Mouse (Mus musculus) right cerebral cortex, adult 2 months (tissue): ENCODE measurements around the gene Anapc2.

Experiments
- DNase-seq, 2 experiments: peaks; one replicate each; pipeline ENCODE4 v3.0.0; 2021 to 2022; ENCODE audit warnings: low spot score in 2 of 2

The Anapc2 gene

DNA sequence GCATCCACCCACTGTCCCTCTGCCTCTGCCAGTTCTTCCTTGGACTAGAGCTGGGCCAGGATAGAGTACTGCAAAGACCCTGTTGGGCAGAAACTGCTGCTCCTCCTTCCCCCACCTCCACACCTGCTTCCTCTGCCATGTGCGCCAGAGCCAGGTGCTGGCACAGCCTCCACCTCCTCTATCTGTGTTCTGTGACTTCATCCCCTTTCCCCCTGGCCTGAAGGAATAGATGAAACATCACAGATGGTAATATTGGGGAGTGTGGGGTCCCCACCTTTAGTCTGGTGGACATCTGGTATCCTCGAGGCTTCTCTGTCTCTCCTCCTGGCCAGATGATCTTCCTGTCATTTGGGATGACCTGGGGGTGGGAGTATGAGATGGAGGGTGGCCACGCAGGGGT lies 31.2 kb downstream of the Anapc2 start:
- no peak for DNase-seq

DNA sequence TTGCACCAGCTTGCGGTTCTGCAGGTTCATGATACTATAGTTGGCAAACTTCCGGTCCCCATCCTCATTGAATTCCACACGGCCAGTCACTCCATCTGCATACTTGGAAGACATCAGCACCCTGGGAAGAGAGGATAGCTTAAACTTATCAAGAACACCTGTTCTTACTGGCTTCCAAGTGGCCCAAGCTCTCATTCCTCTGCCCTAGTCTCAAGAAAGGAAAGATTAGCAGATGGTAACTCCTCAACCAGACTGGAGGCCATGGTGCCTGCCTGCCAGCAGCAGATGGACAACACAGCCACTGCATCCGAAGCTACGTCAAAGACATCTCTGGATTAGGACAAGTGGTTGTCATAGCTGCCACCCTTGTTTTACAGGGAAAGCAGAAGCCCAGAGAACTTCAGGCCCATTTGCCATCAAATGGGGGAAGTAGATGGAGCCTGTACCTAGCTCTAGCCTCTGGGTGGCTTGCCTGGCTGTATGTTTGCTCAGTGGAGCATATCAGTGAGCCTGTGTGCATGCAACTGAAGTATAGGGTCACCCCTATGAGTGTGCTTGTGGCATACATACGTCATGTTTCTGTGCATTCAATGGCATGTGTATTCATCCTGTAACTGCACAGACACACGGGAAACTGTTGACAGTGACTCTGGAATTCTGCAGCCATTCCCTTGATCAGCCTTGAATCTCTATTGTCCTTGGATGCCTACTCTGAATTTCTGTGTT lies 31.8 kb downstream of the Anapc2 start:
- DNase-seq, result no peak

- DNase-seq, result peak in 1 of 2 experiments; percentile 62
Measured at GRCm38 (mm10) chr2:25304657-25305541, 32.6 kb downstream of the Anapc2 start.

GRCm38 (mm10) chr2:25305587-25306359 lies 33.5 kb downstream of the Anapc2 start:
- DNase-seq, result no peak

GRCm38 (mm10) chr2:25310180-25310579 lies 37.9 kb downstream of the Anapc2 start:
- DNase-seq, result no peak

- no peak for DNase-seq
Measured at GRCm38 (mm10) chr2:25310969-25311368, 38.7 kb downstream of the Anapc2 start.

DNA sequence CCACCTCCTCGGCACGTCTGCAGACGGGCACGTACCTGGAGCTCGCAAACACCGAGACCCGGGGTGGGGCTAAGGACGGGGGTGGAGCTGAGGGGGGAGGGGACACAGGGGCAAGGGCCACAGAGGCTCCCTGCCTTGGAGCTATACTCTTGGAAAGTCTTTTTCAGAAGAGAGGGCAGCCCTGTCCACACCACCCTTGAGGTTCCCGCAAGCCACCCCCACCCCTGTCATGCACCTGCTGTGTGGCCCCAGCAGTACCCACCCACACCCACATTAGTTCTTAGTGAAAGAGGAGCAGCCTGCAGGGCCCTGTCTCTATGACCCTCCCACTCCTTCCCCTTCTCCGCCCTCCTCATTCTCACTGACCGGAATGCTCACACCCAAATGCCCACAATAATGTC lies 39.2 kb downstream of the Anapc2 start:
- no peak for DNase-seq

- DNase-seq, result peak; percentile 57 to 66
Measured at GRCm38 (mm10) chr2:25318119-25318966, 46.1 kb downstream of the Anapc2 start.

- DNase-seq, result peak; percentile 89 to 95
Measured at GRCm38 (mm10) chr2:25318971-25319773, 46.9 kb downstream of the Anapc2 start, which contains the start of gene Grin1. TSS of gene Grin1 (minus strand) at chr2:25319187.

GRCm38 (mm10) chr2:25320084-25320483 lies 47.8 kb downstream of the Anapc2 start:
- no peak for DNase-seq

DNA sequence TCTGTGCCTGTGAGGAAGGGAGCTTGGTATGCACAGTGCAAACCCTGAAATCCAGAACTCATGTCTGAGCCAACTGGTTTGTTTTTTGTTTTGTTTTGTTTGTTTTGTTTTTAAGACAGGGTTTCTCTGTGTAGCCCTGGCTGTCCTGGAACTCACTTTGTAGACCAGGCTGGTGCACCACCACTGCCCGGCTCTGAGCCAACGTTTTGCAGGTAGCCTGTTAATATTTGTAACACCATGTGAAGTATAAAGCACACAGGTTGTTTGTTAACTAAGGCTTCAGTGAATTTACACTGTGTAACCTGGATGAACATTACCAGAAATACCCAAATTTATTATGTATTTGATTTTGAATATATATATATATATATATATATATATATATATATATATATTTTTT lies 53.8 kb downstream of the Anapc2 start:
- DNase-seq, result no peak

DNA sequence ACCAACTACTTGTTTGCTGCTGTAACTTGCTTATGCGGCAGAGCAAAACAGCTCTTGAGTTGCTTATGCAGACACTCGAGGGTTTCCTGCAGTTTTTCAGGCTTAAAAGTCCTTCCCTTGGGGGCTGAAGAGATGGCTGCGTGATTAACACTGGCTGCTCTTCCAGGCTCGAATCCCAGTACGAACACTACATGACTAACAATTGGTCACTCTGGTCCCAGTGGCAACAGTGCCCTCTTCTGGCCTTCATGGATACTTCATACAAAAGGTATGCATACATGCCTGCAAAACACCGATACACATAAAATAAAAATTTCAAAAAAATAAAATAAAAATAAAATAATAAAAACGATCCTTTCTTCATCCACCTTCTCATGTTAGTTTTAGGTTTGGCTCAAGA lies 56.2 kb downstream of the Anapc2 start:
- DNase-seq, result peak in 1 of 2 experiments; percentile 33

GRCm38 (mm10) chr2:25331470-25331869 lies 59.2 kb downstream of the Anapc2 start:
- DNase-seq, result no peak

DNA sequence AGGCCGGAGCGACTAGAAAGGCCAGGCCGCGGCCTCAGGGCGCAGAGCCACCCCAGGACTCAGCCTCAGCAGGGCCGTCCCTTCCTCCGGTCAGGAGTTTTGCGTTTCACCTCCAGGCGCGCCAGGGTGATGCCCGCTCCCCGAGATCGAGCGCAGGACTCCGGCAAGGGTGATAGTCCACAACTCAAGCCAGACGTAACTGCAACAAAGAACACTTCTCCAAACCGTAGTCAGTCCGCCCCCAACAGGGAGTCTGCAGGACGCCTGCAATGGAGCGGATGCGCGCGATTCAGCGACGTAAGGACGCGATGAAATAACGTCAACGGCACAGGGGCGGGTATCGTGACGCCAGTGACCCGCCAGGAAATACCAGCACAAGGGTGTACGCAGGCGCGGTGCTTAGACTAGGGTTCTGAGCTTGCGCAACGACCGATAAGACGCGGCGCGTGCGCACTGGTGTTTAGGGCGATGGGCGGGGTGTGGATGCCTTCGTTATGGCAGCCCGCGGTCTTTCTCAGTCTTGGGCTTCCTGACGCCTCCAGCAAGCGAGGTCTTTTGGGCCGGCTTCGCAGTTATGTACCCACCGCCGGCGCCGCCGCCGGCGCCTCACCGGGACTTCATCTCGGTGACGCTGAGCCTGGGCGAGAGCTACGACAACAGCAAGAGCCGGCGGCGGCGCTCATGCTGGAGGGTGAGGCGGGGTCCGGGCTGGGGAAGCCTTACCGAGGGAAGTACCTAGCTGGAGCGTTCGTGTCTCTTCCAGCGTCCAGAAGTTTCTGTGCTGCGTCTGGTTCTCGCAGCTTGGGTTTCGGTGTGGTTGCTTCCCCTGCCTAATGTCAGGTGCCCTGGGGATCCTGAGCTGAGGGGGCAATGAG lies 60.2 kb downstream of the Anapc2 start, which contains the start of gene Man1b1:
Man1b1 (plus strand) TSS at position 53 of the 875 bp plus-strand sequence.
- peak; percentile 100 for DNase-seq

DNA sequence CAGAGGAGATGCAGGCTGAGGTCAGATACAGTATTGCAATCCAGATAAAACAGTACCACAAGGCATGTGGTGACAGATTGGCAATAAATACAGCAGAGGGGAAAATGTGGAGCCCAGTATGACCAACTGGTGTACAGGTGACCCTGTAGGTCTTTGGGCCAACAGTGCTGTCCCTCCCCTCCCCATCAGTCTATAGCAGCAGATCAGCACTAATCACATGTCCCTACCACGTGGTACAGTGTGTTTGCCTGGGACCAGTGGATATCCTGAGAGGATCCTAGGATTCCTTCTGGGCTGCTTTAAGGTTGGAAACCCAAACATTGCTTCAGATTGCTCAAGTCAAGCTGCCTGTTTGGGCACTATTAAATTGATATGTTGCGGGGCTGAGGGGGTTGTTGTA lies 61.3 kb downstream of the Anapc2 start:
- DNase-seq, result no peak
